Mouse (Mus musculus) intestine, postnatal 0 days (tissue): ENCODE results near the gene Tpd52l1. TPM values are rescaled to one million over a fixed set of nuclear protein-coding genes. Genes with fewer than 3 reads are reported as not detected.

Experiments used
- ATAC-seq: fragments of 200-750 bp; cut with Nextera tagmentation; 2 replicates; pipeline ENCODE4 v1.8.0; 2017; ENCODE audit warnings: mild to moderate bottlenecking, moderate TSS enrichment, moderate library complexity
- H3K27ac ChIP-seq: fragments of 300-500 bp; sonication (generic); 2 replicates; pipeline ENCODE4 v1.5.1; 2014; ENCODE audit warnings: mild to moderate bottlenecking, low read depth, low read length, moderate library complexity
- H3K27me3 ChIP-seq: fragments of 300-500 bp; sonication (generic); replicated peaks from 2 replicates; pipeline ENCODE4 v1.6.1; 2014; ENCODE audit warnings: low read length, mixed read lengths; ENCODE audit not compliant: control insufficient read depth, insufficient read depth
- H3K36me3 ChIP-seq: fragments of 300-500 bp; sonication (generic); 2 replicates; pipeline ENCODE4 v1.6.1; 2014; ENCODE audit warnings: mild to moderate bottlenecking, moderate library complexity; ENCODE audit not compliant: control insufficient read depth, insufficient read depth
- H3K4me1 ChIP-seq: fragments of 300-500 bp; sonication (generic); replicated peaks from 2 replicates; pipeline ENCODE4 v1.6.1; 2014; ENCODE audit warnings: antibody characterized with exemption, low read length, mixed read lengths; ENCODE audit not compliant: control insufficient read depth, insufficient read depth
- H3K4me2 ChIP-seq: fragments of 300-500 bp; sonication (generic); replicated peaks from 2 replicates; pipeline ENCODE4 v1.6.1; 2014; ENCODE audit warnings: low read depth, mild to moderate bottlenecking, moderate library complexity
- H3K4me3 ChIP-seq: fragments of 300-500 bp; sonication (generic); 2 replicates; pipeline ENCODE4 v1.5.1; 2014; ENCODE audit warnings: low read depth, low read length
- H3K9ac ChIP-seq: fragments of 300-500 bp; sonication (generic); 2 replicates; pipeline ENCODE4 v1.6.1; 2014; ENCODE audit warnings: mild to moderate bottlenecking, low read depth, low read length
- H3K9me3 ChIP-seq: fragments of 300-500 bp; sonication (generic); 2 replicates; pipeline ENCODE4 v1.6.1; 2016; ENCODE audit warnings: mixed run types; ENCODE audit not compliant: control insufficient read depth
- CTCF ChIP-seq: sonication (generic); IDR thresholded peaks from 2 replicates; pipeline ENCODE4 v1.5.1; 2016; ENCODE audit warnings: low read depth, mild to moderate bottlenecking, control low read depth, antibody characterized with exemption, moderate library complexity
- WGBS: fragments of 180-500 bp; shearing (Covaris S2); extraction: QIAGEN DNeasy Blood & Tissue Kit; methylation state at CpG from one replicate; pipeline ENCODE4 v1.1.7; 2014; 5-methylcytosine and 5-hydroxymethylcytosine counted together
- polyA plus RNA-seq: library from polyadenylated mRNA; unstranded; fragments of >200 nt; fragmentation: Nextera tagmentation; extraction: Ambion mirVana; gene quantifications from 2 replicates; pipeline ENCODE4 v1.2.1, GENCODE M21; 2015

Gene Tpd52l1
- polyA plus RNA-seq, 1 experiment from 2014 or later = 8.7 TPM

DNA sequence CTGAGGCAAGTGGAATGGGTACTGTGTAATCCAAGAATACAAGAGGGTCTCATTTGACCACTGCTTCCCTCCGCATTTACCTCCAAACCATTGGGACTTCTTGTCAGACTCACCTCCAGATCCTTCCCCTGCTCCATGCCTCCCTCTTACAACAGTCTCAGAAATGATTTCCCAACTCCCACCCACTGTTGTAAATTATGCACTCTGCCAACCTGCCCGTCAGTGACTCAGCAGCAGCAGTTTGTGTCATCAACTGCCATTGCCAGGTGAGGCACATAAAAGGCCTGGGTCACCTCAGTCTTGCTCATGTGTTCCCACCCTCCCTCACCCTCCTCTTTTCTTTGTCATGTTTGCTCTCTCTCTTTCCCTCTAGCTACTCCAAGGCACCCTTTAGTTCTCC is 91.6 kb downstream of the Tpd52l1 start:
- H3K9me3 ChIP-seq = no peaks in the 10 kb centered on the region
- H3K4me3 ChIP-seq = no peak overlapping the region
- H3K9ac ChIP-seq = no peak overlapping the region
- H3K36me3 ChIP-seq = no peaks in the 10 kb centered on the region
- no peak overlapping the region for H3K27ac ChIP-seq
- 65% methylated on average over 2 of the region's 2 CpGs for WGBS
- H3K4me1 ChIP-seq = no peaks in the 10 kb centered on the region
- no peak for TF ChIP-seq CTCF
- H3K27me3 ChIP-seq = no peaks in the 10 kb centered on the region
- H3K4me2 ChIP-seq = no peak overlapping the region
- 0 out of 2 replicates have a peak, but pooled peaks have one; percentile 8 for ATAC-seq

DNA sequence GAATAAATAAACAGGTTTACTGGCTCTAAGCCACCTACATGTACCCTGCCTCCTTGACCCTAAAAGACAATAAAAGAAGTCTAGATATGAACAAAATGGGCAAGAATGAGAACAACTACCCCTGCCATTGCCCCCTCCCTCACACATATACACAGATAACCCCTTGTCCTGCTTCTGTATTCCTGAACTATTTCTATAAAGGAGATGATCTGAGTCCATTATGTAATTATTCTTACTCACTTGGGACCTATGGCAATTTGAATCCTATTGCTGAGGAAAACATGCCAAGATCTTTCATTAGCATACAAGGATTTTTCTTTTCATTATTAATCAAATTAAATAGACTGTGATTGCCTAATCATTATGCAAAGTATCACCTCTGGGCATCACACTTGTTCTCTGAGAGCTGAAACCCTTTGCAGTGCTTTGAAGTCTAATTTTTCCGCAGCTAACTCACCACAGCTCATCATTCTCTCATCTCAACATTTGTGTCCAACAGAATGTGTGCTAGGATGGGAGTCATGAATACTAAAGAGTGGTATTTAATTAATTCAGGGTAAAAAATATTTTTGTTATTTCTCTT is 92.8 kb downstream of the Tpd52l1 start:
- 85% methylated on average over 1 of the region's 1 CpGs for WGBS
- no peak for ATAC-seq
- Histone ChIP-seq H3K9ac (no peak overlapping the region), H3K4me1 (no peaks in the 10 kb centered on the region), H3K27ac (no peak overlapping the region), H3K9me3 (no peaks in the 10 kb centered on the region), H3K36me3 (no peaks in the 10 kb centered on the region), H3K27me3 (no peaks in the 10 kb centered on the region), H3K4me2 (no peak overlapping the region), H3K4me3 (no peak overlapping the region)
- TF ChIP-seq CTCF = no peak

DNA sequence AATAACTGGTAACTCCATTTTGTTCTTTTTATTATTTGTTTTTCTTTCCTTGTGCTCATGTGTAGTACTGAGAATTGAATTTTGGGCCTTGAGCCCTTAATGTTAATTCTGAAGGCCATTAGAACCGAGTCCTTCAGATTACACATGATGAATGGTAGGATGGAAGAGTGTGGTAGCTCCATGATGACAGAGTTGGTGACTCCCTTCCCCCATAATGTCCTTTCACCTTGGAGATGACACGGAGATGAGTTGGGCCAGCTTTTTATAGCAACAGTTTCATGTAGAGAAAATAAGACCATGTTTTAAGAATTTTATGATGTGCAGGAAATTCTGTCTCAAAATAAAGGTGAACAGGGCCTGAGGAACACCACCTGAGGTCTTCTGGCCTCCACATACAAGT is 94.7 kb downstream of the Tpd52l1 start:
- Histone ChIP-seq H3K4me1 (no peaks in the 10 kb centered on the region), H3K4me3 (no peak overlapping the region), H3K27me3 (no peaks in the 10 kb centered on the region), H3K36me3 (no peaks in the 10 kb centered on the region), H3K9ac (no peak overlapping the region), H3K4me2 (no peak overlapping the region), H3K27ac (no peak overlapping the region), H3K9me3 (no peaks in the 10 kb centered on the region)
- WGBS = 83% methylated on average over 2 of the region's 2 CpGs
- no peak for ATAC-seq
- no peak for TF ChIP-seq CTCF

DNA sequence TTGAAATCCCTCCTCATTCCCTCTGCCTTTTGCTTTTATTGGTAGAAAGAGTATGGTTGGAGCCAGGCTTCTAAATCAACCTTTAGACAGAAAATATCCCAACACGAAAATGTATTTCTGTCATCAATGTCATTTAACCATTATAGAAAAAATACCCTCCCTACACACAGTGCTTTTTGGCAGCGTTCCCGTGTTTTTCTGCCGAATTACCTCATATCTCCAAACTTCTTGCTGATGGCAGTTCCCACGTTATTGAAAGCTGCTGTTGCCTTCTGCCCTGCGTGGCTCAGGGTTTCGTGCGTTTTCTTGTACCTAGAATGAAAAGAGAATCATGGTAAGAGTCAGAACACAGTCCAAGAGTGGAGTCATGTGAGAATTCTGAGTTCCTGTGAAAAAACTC is 99.4 kb downstream of the Tpd52l1 start:
- no peak for TF ChIP-seq CTCF
- no peaks in the 10 kb centered on the region for H3K36me3 ChIP-seq
- WGBS = 80% methylated on average over 8 of the region's 8 CpGs

DNA sequence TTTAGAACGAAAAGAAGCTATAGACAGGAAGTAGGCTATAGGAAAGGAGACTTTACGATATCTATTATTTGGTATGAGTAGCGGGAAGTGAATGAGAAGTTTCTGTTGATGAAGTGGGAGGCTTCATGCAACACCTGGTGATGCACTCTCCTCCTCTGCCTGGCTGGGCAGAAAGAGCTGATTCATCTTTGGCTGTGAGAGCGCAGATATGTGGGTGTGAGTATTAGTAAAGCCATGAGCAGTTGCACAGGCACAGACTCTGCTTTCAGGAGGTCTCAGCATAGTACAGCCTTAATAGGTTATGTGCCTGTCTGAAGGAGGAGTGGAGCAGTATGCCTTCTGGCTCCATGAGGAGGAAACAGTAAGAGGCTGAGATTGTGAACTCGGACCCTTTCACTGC is 109.3 kb downstream of the Tpd52l1 start:
- Histone ChIP-seq H3K27me3 (no peaks in the 10 kb centered on the region), H3K4me1 (no peaks in the 10 kb centered on the region), H3K9me3 (no peaks in the 10 kb centered on the region), H3K9ac (no peak overlapping the region), H3K27ac (no peak overlapping the region), H3K4me3 (no peak overlapping the region), H3K36me3 (no peaks in the 10 kb centered on the region), H3K4me2 (no peak overlapping the region)
- 81% methylated on average over 5 of the region's 5 CpGs for WGBS
- no peak for TF ChIP-seq CTCF
- ATAC-seq = no peak

More for the DNA sequence above, 99.4 kb downstream of the Tpd52l1 start:
- Histone ChIP-seq H3K4me3 (no peak overlapping the region), H3K9me3 (no peaks in the 10 kb centered on the region), H3K9ac (no peak overlapping the region), H3K27me3 (no peaks in the 10 kb centered on the region), H3K4me1 (no peaks in the 10 kb centered on the region), H3K4me2 (no peak overlapping the region), H3K27ac (no peak overlapping the region)
- no peak for ATAC-seq

DNA sequence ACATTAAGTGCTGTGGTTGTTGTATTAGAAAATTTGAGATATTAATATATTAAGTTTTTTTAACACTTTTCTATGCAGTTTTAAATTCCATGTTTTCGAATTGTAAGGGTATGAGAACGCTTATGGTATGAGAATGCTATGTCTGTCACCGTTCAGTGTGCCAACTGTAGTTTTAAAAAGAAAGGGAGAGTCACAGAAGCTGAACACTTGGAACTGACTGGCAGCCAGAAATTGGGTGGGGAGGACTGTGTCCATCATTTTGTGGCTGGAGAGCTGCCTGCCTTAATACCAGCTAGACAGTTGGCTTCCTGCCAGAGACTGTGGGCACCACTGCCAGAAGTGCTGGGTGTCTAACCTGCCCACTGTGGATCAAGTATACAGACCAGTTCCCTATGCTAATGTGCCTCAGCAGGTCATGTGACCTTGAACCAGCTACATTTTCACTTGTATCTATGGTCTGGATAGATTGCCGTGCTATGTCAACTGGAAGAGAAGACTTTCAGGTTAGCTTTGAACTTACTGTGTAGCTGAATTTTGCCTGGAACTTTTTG is 114.5 kb downstream of the Tpd52l1 start:
- no peak overlapping the region for H3K9ac ChIP-seq
- no peak for ATAC-seq
- H3K4me3 ChIP-seq = no peak overlapping the region
- H3K4me2 ChIP-seq = no peak overlapping the region
- no peaks in the 10 kb centered on the region for H3K4me1 ChIP-seq
- peaks cover 8% of the 10 kb centered on the region; the same call in 1 of the 2 replicates for H3K36me3 ChIP-seq
- H3K27me3 ChIP-seq = no peaks in the 10 kb centered on the region
- no peak for TF ChIP-seq CTCF
- 92% methylated on average over 4 of the region's 4 CpGs for WGBS
- no peaks in the 10 kb centered on the region for H3K9me3 ChIP-seq
- no peak overlapping the region for H3K27ac ChIP-seq
